Mouse (Mus musculus) liver, postnatal 0 days (tissue): ENCODE measurements at regions not wholly inside any gene's neighbourhood (a gene's known extent, or its start where the extent isn't known, plus 50 kb on each side); places are given as distances from the start of the nearest gene placed in this dataset.

Experiments used
- ATAC-seq: fragments of 200-750 bp; cut with Nextera tagmentation; 2 replicates; pipeline ENCODE4 v1.8.0; 2017; ENCODE audit warnings: mild to moderate bottlenecking, moderate library complexity
- DNase-seq: peaks from one replicate; pipeline ENCODE4 v3.0.0-alpha.2; 2016
- H3K27ac ChIP-seq: fragments of 300-500 bp; sonication (generic); 2 replicates; pipeline ENCODE4 v1.5.1; 2014; ENCODE audit warnings: antibody characterized with exemption, moderate library complexity, mild to moderate bottlenecking, low read depth
- H3K27me3 ChIP-seq: fragments of 300-500 bp; sonication (generic); 2 replicates; pipeline ENCODE4 v1.6.1; 2014; ENCODE audit warnings: low read length, control low read depth, mixed read lengths; ENCODE audit not compliant: insufficient read depth
- H3K36me3 ChIP-seq: fragments of 300-500 bp; sonication (generic); replicated peaks from 2 replicates; pipeline ENCODE4 v1.6.1; 2014; ENCODE audit warnings: mild to moderate bottlenecking, control low read depth, low read length, moderate library complexity, mixed read lengths; ENCODE audit not compliant: insufficient read depth
- H3K4me1 ChIP-seq: fragments of 300-500 bp; sonication (generic); 2 replicates; pipeline ENCODE4 v1.6.1; 2014; ENCODE audit warnings: antibody characterized with exemption, mild to moderate bottlenecking, control low read depth; ENCODE audit not compliant: insufficient read depth
- H3K4me2 ChIP-seq: fragments of 300-500 bp; sonication (generic); 2 replicates; pipeline ENCODE4 v1.6.1; 2014; ENCODE audit warnings: low read depth, mild to moderate bottlenecking, low read length, moderate library complexity, mixed read lengths
- H3K4me3 ChIP-seq: fragments of 300-500 bp; sonication (generic); 2 replicates; pipeline ENCODE4 v1.5.1; 2014; ENCODE audit warnings: low read depth, low read length
- H3K9ac ChIP-seq: fragments of 300-500 bp; sonication (generic); replicated peaks from 2 replicates; pipeline ENCODE4 v1.6.1; 2014; ENCODE audit warnings: mild to moderate bottlenecking, moderate library complexity
- H3K9me3 ChIP-seq: fragments of 300-500 bp; sonication (generic); 2 replicates; pipeline ENCODE4 v1.6.1; 2016; ENCODE audit warnings: mild to moderate bottlenecking, control low read depth, low read length, mixed read lengths
- CTCF ChIP-seq: sonication (generic); IDR thresholded peaks from 2 replicates; pipeline ENCODE4 v1.5.1; 2016; ENCODE audit warnings: antibody characterized with exemption, low read depth
- EP300 ChIP-seq: IDR thresholded peaks from 2 replicates; pipeline ENCODE4 v1.6.1; 2016; ENCODE audit warnings: antibody characterized with exemption, low read depth, mild to moderate bottlenecking
- WGBS: fragments of 180-500 bp; shearing (Covaris S2); extraction: QIAGEN DNeasy Blood & Tissue Kit; methylation state at CpG from one replicate; pipeline ENCODE4 v1.1.7; 2014; ENCODE audit not compliant: insufficient replicate concordance; 5-methylcytosine and 5-hydroxymethylcytosine counted together

GRCm38 (mm10) chr19:37754024-37754423, 56.4 kb downstream of the Cyp26a1 start:
- DNase-seq (no peak), ATAC-seq (no peak)

GRCm38 (mm10) chr19:37755372-37755771, 57.8 kb downstream of the Cyp26a1 start:
- no peak for ATAC-seq
- no peak overlapping the region for H3K9ac ChIP-seq
- H3K9me3 ChIP-seq: no peaks in the 10 kb centered on the region
- WGBS: 78% methylated on average over 3 of the region's 3 CpGs
- H3K4me2 ChIP-seq: no peak overlapping the region
- no peak overlapping the region for H3K27ac ChIP-seq
- no peaks in the 10 kb centered on the region for H3K4me1 ChIP-seq
- no peak overlapping the region for H3K4me3 ChIP-seq
- DNase-seq: no peak
- no peaks in the 10 kb centered on the region for H3K27me3 ChIP-seq
- H3K36me3 ChIP-seq: no peaks in the 10 kb centered on the region
- peak; percentile 31 for TF ChIP-seq CTCF
- TF ChIP-seq EP300: no peak

More at GRCm38 (mm10) chr19:37754024-37754423, 56.4 kb downstream of the Cyp26a1 start:
- no peak overlapping the region for H3K27ac ChIP-seq
- H3K4me3 ChIP-seq: no peak overlapping the region
- no peaks in the 10 kb centered on the region for H3K9me3 ChIP-seq
- no peak overlapping the region for H3K9ac ChIP-seq
- no peaks in the 10 kb centered on the region for H3K36me3 ChIP-seq
- no peak for TF ChIP-seq CTCF
- no peak for TF ChIP-seq EP300
- no peaks in the 10 kb centered on the region for H3K4me1 ChIP-seq
- WGBS: 80% methylated on average over 9 of the region's 9 CpGs
- H3K4me2 ChIP-seq: no peak overlapping the region
- H3K27me3 ChIP-seq: no peaks in the 10 kb centered on the region

GRCm38 (mm10) chr19:37769376-37769775, 71.8 kb downstream of the Cyp26a1 start:
- H3K27ac ChIP-seq: no peak overlapping the region
- no peaks in the 10 kb centered on the region for H3K27me3 ChIP-seq
- WGBS: 84% methylated on average over 4 of the region's 4 CpGs
- H3K4me1 ChIP-seq: no peaks in the 10 kb centered on the region
- no peak overlapping the region for H3K9ac ChIP-seq
- H3K4me3 ChIP-seq: no peak overlapping the region
- DNase-seq: no peak
- no peak for ATAC-seq
- no peaks in the 10 kb centered on the region for H3K9me3 ChIP-seq
- no peak overlapping the region for H3K4me2 ChIP-seq
- no peak for TF ChIP-seq CTCF
- no peaks in the 10 kb centered on the region for H3K36me3 ChIP-seq

GRCm38 (mm10) chr19:37771956-37772355, 74.4 kb downstream of the Cyp26a1 start:
- 86% methylated on average over 6 of the region's 6 CpGs for WGBS
- Histone ChIP-seq H3K4me1 (no peaks in the 10 kb centered on the region), H3K27ac (no peak overlapping the region), H3K27me3 (no peaks in the 10 kb centered on the region), H3K36me3 (no peaks in the 10 kb centered on the region), H3K9me3 (no peaks in the 10 kb centered on the region), H3K4me2 (no peak overlapping the region), H3K9ac (no peak overlapping the region), H3K4me3 (no peak overlapping the region)
- ATAC-seq: no peak
- TF ChIP-seq CTCF: no peak
- no peak for TF ChIP-seq EP300
- no peak for DNase-seq

- TF ChIP-seq EP300 (no peak), CTCF (no peak)
Observed at GRCm38 (mm10) chr19:37774551-37774950, 77.0 kb downstream of the Cyp26a1 start.

GRCm38 (mm10) chr19:37774966-37775365, 77.4 kb downstream of the Cyp26a1 start:
- H3K4me1 ChIP-seq: no peaks in the 10 kb centered on the region
- H3K4me3 ChIP-seq: no peak overlapping the region
- TF ChIP-seq EP300 (no peak), CTCF (no peak)
- no peak overlapping the region for H3K9ac ChIP-seq
- no peaks in the 10 kb centered on the region for H3K36me3 ChIP-seq
- 80% methylated on average over 1 of the region's 1 CpGs for WGBS
- no peak overlapping the region for H3K27ac ChIP-seq
- H3K27me3 ChIP-seq: no peaks in the 10 kb centered on the region
- no peak for DNase-seq
- H3K4me2 ChIP-seq: no peak overlapping the region
- no peaks in the 10 kb centered on the region for H3K9me3 ChIP-seq
- no peak for ATAC-seq

More at GRCm38 (mm10) chr19:37774551-37774950, 77.0 kb downstream of the Cyp26a1 start:
- Histone ChIP-seq H3K27ac (no peak overlapping the region), H3K27me3 (no peaks in the 10 kb centered on the region), H3K4me3 (no peak overlapping the region), H3K4me2 (no peak overlapping the region), H3K9me3 (no peaks in the 10 kb centered on the region), H3K9ac (no peak overlapping the region), H3K4me1 (no peaks in the 10 kb centered on the region), H3K36me3 (no peaks in the 10 kb centered on the region)
- WGBS: 71% methylated on average over 4 of the region's 4 CpGs
- DNase-seq (no peak), ATAC-seq (no peak)

- Histone ChIP-seq H3K4me1 (no peaks in the 10 kb centered on the region), H3K9ac (no peak overlapping the region), H3K4me3 (no peak overlapping the region), H3K27ac (no peak overlapping the region), H3K27me3 (no peaks in the 10 kb centered on the region), H3K9me3 (no peaks in the 10 kb centered on the region), H3K36me3 (no peaks in the 10 kb centered on the region), H3K4me2 (no peak overlapping the region)
- WGBS: 58% methylated on average over 6 of the region's 6 CpGs
- DNase-seq (no peak), ATAC-seq (no peak)
- TF ChIP-seq EP300 (no peak), CTCF (no peak)
Observed at GRCm38 (mm10) chr19:37777961-37778360, 80.4 kb downstream of the Cyp26a1 start.
